Mouse (Mus musculus) gastrocnemius, postnatal 14 days (tissue): ENCODE results near the gene Rab12. TPM values are rescaled to one million over a fixed set of nuclear protein-coding genes. Genes with fewer than 3 reads are reported as not detected.
"Not testable (repeated sequence)": the region's sequence is repeated elsewhere in the genome, so short reads cannot be mapped to it uniquely, and the experiment has no call there.

Experiments
- DNase-seq: peaks from one replicate; pipeline ENCODE4 v3.0.0; 2021; ENCODE audit warnings: mixed read lengths
- intact Hi-C: fragments of 180-260 bp; cut with DNase I; formaldehyde crosslinking; loops from one replicate; pipeline ENCODE4 v1.15.1; 2025; ENCODE audit warnings: low total_unique reads
- long read RNA-seq, 2 experiments: library from polyadenylated mRNA; stranded (forward); transcript quantifications; one replicate each; pipeline ENCODE4 v2.0.0; 2021
- total RNA-seq, 2 experiments: library from RNA; stranded (reverse); gene quantifications; 2 replicates each; pipeline ENCODE4 v1.2.3; 2021

Rab12 gene
- total RNA-seq = 100 to 1,000 TPM in 1 of 2 experiments, 10 to 100 TPM in 1; 96.2 to 130 TPM
- long read RNA-seq, experiment 1, transcript Rab12-205 (6 exons, 2,010 nt) = major isoform, 168 of 172 reads
- long read RNA-seq, experiment 1, partial matches to known transcripts = 1 of 172 reads
- long read RNA-seq, experiment 1, other reads (novel, unspliced or antisense) = 3 of 172 reads
- long read RNA-seq, experiment 2, transcript Rab12-205 (6 exons, 2,010 nt) = major isoform, 184 of 189 reads
- long read RNA-seq, experiment 2, partial matches to known transcripts = 4 of 189 reads
- long read RNA-seq, experiment 2, other reads (novel, unspliced or antisense) = 1 of 189 reads

GRCm38 (mm10) chr17:66519554-66520553 is at the start of gene Rab12:
TSS of gene Rab12 (minus strand) at chr17:66519729.
- intact Hi-C loops = no loop called here
- DNase-seq = peak; percentile 91

GRCm38 (mm10) chr17:66564213-66564612 is 44.7 kb upstream of the Rab12 start:
- intact Hi-C loops = no loop called here
- no peak for DNase-seq

GRCm38 (mm10) chr17:66563551-66563950 is 44.0 kb upstream of the Rab12 start:
- DNase-seq = no peak
- intact Hi-C loops = no loop called here

GRCm38 (mm10) chr17:66561380-66561779 is 41.9 kb upstream of the Rab12 start:
- DNase-seq = no peak
- intact Hi-C loops = no loop called here

- intact Hi-C loops = no loop called here
- DNase-seq = no peak
Measured at GRCm38 (mm10) chr17:66558404-66559317, 39.1 kb upstream of the Rab12 start.

GRCm38 (mm10) chr17:66552690-66553089 is 33.2 kb upstream of the Rab12 start:
- intact Hi-C loops = no loop called here
- DNase-seq = no peak

DNA sequence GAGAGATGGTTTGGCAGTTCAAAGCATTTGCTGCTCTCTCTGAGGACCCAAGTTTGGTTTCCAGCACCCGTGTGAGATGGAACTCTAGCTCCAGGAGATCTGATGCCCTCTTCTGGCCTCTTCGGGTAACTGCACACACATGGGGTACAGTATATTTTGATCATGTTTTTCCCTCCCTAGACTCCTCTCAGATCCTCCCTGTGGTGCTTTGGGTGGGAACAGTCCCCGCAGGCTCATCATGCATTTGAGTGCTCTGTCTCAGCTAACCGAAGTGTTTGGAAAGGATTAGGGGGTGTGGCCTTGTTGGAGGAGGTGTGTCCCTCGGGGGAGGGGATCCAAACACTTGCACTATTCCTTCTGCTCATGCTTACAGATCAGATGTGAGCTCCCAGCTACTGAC is 31.0 kb upstream of the Rab12 start:
- no peak for DNase-seq

DNA sequence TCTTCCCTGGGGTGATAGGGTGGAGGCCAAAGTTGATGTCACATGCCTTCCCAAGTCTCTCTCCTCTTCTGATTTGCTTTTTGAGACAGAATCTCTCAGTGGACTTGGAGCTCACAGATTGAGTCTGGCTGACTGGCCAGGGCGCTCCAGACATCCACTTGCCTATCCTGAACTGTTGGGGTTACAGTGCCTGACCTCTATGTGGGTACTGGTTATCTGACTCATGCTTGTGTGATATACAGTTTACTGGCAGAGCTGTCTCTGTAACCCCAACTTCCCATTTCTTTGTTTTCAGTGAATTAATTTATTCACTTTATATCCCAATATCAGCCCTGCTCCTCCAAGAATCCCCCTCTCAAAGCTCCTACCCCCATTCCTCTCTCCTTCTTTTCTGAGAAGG is 12.8 kb upstream of the Rab12 start:
- no peak for DNase-seq
- intact Hi-C loops = no loop called here

More for the DNA sequence above, 31.0 kb upstream of the Rab12 start:
- intact Hi-C loops = no loop called here

GRCm38 (mm10) chr17:66523396-66523795 is 3.9 kb upstream of the Rab12 start:
- intact Hi-C loops = no loop called here
- no peak for DNase-seq

- intact Hi-C loops, DNase-seq: not testable (repeated sequence)
Measured at GRCm38 (mm10) chr17:66522631-66523030, 3.1 kb upstream of the Rab12 start.

DNA sequence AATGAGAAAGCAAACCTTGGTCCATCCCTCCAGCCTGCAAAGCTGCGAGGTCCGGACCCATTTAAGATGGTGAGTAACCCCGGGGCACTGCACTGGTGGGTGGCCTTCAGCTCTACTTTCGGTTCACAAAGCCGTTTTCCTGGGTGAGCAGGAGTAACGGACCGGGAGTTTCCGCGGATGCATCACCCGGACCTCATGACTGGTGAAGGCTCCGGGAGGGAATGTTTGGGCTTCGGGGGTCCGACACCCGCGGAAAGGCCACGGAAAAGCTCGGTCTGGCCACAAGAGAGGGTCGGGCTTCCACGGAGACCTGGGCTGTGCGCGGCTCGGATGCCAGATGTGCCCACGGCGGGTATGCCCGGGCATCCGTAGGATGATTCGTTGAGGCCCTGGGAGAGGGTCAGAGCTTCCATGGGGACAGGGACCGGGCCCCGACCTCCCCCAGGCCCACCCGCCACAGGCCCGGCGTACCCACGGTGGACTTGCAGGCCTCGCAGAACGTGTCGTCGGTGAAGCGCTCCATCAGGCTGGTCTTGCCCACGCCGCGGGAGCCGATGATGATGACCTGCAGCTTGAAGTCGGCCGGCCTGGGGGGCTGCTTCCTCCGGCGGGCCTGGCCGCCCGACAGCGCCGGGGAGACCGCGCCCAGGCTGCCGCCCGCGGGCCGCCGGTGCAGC is 514 bp downstream of the Rab12 start:
- intact Hi-C loops = no loop called here
- peak; percentile 10 for DNase-seq

DNA sequence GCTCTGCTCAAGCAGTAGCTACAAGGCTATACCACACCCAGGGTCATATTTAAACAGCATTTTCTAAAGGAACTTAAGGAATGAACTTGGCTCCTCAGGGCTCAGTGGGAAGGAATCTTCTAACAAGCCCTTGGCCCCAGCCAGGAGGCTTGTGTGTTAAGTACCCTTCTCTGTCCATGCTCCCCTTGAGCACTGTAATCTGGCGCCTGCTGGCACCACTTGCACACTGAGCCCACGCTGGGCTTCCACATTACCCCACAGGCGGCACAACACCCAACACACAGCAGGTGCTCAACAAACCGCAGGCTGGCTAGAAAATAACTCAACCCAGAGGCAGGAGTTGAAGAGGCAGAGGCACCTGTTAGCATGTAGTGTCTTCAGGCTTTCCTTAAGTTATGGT is 2.6 kb downstream of the Rab12 start:
- no peak for DNase-seq
- intact Hi-C loops = no loop called here

- no peak for DNase-seq
- intact Hi-C loops = no loop called here
Measured at GRCm38 (mm10) chr17:66514288-66514995, 5.1 kb downstream of the Rab12 start.

GRCm38 (mm10) chr17:66512202-66512956 is 7.2 kb downstream of the Rab12 start:
- intact Hi-C loops = no loop called here
- DNase-seq = no peak

DNA sequence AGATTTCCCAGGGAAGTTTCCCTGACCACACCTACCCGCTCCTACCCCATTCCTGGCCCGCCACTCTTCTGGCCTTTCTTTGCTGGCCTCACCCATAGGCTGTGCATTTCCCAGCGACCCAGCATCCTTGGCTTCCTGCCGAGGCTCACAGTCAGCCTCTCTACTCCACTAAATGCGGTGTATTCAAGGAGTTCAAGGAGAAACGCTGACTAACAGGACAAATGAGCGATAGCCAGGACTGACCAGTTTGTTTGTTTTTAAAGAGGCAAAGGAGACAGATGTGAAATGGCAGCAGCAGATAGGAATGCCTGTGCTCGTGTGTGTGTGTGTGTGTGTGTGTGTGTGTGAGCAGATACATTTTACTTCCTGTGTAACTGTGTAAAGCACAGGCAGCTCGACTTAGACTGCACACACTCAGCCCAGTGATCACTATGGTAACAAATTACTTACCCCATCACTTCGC is 9.3 kb downstream of the Rab12 start:
- DNase-seq = peak; percentile 26
- intact Hi-C loops = no loop called here

DNA sequence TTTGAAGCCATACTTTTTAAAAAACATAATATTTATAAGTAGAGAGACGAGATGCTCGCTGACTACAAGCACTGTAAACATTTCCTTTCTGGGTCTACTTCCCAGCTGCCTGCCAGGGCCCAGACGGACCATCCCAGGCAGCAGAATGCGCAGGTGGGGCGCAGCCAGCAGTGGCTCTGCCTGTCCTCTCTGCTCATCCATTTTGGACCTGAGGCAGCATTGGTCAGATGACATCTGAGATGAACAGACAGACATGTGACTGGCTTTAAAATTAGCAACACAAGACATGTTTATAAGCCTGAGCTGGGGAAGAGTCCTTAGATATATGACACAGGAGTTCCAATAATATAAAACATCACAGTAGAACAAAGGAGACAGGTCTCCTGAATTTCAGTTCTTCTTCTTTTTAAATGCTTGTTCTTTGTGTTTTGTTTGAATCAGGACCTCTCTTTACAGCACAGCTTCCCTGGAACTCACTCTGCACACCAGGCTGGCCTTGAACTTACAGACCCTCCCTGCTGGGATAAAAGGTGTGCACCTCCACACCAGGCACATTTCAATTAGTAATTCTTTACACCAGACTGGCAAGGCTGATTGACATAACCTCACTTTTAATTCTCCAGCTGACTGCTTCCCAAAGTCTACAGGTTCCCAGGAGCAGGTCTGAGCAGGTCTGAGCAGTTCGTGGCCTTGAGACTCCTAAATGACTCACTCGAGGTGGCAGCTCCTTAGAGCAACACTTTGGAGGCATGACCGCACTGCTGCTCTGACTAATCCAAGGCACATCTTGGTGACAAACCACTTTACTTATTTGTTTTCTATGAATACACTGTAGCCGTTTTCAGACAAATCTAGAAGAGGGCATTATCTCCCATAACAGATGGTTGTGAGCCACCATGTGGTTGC is 12.2 kb downstream of the Rab12 start:
- DNase-seq = no peak
- intact Hi-C loops = no loop called here

DNA sequence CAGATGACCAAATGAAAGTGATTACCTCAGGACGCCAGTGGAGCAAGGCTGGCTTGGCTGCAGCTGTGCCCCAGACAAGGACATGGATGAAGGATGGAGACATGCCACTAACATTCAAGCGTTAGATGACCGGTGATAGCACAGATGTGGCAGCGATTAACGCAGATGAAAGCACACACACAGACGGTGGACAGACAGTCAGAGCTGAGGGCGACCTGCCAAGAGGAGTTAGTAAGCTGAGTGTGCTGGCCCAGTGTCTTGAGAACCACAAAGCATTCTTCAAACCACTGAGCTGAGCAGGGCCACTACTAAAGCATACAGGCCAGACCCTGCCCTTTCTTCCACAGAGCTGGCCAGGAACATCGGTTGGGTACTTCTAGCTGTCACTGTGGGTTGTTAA is 14.6 kb downstream of the Rab12 start:
- DNase-seq = peak; percentile 50
- intact Hi-C loops = no loop called here
